Mouse (Mus musculus) heart, adult 2 months (tissue): ENCODE measurements around the gene Fgfr2.

Source experiments
- CTCF ChIP-seq: fragments of 200-600 bp; IDR thresholded peaks from 2 replicates; pipeline ENCODE4 v1.8.1; 2022; ENCODE audit warnings: antibody characterized with exemption, mild to moderate bottlenecking, moderate library complexity
- EP300 ChIP-seq: fragments of 200-500 bp; IDR thresholded peaks from 2 replicates; pipeline ENCODE4 v1.6.1; 2011; ENCODE audit warnings: low read depth, low read length, control low read depth; ENCODE audit not compliant: insufficient read depth

GRCm38 (mm10) chr7:132475069-132475468 lies 648.1 kb downstream of the Fgfr2 start:
- TF ChIP-seq CTCF (peak; percentile 88), EP300 (0 out of 2 replicates have a peak, but pooled peaks have one; percentile 69)
